Mouse (Mus musculus) G1E (cell line): ENCODE measurements around the gene Cerk. TPM values are rescaled to one million over a fixed set of nuclear protein-coding genes. Genes with fewer than 3 reads are reported as not detected.

Experiments
- ATAC-seq: 2 replicates; pipeline ENCODE4 v1.8.0; 2016; ENCODE audit warnings: mild to moderate bottlenecking; ENCODE audit not compliant: insufficient number of reproducible peaks, poor library complexity, low FRiP score, severe bottlenecking; ENCODE audit errors: extremely low read depth
- DNase-seq: peaks from one replicate; pipeline ENCODE4 v3.0.0; 2012; ENCODE audit warnings: low spot score
- H3K27me3 ChIP-seq: 2 replicates; pipeline ENCODE4 v1.6.1; 2012; ENCODE audit warnings: mild to moderate bottlenecking, low read length, inconsistent platforms; ENCODE audit not compliant: insufficient read depth
- H3K36me3 ChIP-seq: replicated peaks from 2 replicates; pipeline ENCODE3; 2012; ENCODE audit warnings: mild to moderate bottlenecking, inconsistent platforms
- H3K4me1 ChIP-seq: 2 replicates; pipeline ENCODE4 v1.6.1; 2012; ENCODE audit warnings: low read depth, low read length, inconsistent platforms, mixed read lengths; ENCODE audit not compliant: insufficient read depth
- H3K4me3 ChIP-seq: 2 replicates; pipeline ENCODE4 v1.5.1; 2012; ENCODE audit warnings: low read depth, mild to moderate bottlenecking, inconsistent platforms, low read length, moderate library complexity, mixed read lengths
- H3K9me3 ChIP-seq: replicated peaks from 2 replicates; pipeline ENCODE4 v1.6.1; 2012; ENCODE audit warnings: inconsistent platforms
- CTCF ChIP-seq: IDR thresholded peaks from 2 replicates; pipeline ENCODE4 v1.5.1; 2012; ENCODE audit warnings: low read depth, low read length, inconsistent platforms, mixed read lengths
- GATA1 ChIP-seq: IDR thresholded peaks from 2 replicates; pipeline ENCODE4 v1.6.1; 2012; ENCODE audit warnings: borderline replicate concordance, low read length, inconsistent platforms, mixed read lengths
- GATA2 ChIP-seq: IDR thresholded peaks from 2 replicates; pipeline ENCODE4 v1.6.1; 2012; ENCODE audit warnings: low read depth, low read length, inconsistent platforms, borderline replicate concordance
- POLR2AphosphoS5 ChIP-seq: IDR thresholded peaks from 2 replicates; pipeline ENCODE4 v1.6.1; 2012; ENCODE audit warnings: low read depth, low read length, inconsistent platforms; ENCODE audit not compliant: insufficient replicate concordance
- TAL1 ChIP-seq: conservative IDR thresholded peaks from 2 replicates; pipeline ENCODE4 v1.6.1; 2012; ENCODE audit warnings: low read depth, low read length, inconsistent platforms, mixed read lengths
- polyA plus RNA-seq: library from polyadenylated mRNA; stranded (reverse); fragments of >175 nt; gene quantifications from 2 replicates; pipeline ENCODE4 v1.2.3, GENCODE M21; 2012
- total RNA-seq, 2 experiments: library from RNA; stranded (forward) in 1 of 2; stranded (reverse) in 1 of 2; fragments of 200-1000 nt in 1 of 2; fragments of >200 nt in 1 of 2; fragmentation: Nextera tagmentation in 1 of 2; gene quantifications; 2 replicates each; pipeline ENCODE4 v1.2.3; 2014 to 2017

Gene Cerk
- total and polyA plus RNA-seq, 3 experiments: 0.01 to 0.22 TPM; not detected in 1

DNA sequence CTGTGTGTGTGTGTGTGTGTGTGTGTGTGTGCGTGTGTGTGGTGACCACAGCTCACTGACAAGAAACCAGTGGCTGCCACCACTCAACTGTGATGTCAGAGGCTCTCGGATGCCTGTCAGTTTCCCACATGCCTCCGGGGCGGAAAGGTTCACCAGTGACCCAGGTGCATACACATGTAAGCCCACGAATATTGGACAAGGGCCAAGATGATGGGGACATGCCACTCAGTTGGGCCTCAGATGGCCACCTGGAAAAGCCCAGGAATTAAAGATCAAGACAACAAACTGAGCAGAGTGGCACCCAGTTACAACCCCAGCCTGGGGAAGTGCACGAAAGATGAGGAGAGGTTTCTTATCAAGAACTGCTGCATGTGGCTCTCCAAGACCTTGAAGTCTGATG is 13.4 kb downstream of the Cerk start:
- Histone ChIP-seq H3K9me3 (no peaks in the 10 kb centered on the region), H3K36me3 (no peaks in the 10 kb centered on the region), H3K4me3 (no peak overlapping the region), H3K27me3 (peaks cover 19% of the 10 kb centered on the region), H3K4me1 (peaks cover 3% of the 10 kb centered on the region; the same call in 1 of the 2 replicates)
- DNase-seq (no peak), ATAC-seq (no peak)
- no peak for TF ChIP-seq GATA1

DNA sequence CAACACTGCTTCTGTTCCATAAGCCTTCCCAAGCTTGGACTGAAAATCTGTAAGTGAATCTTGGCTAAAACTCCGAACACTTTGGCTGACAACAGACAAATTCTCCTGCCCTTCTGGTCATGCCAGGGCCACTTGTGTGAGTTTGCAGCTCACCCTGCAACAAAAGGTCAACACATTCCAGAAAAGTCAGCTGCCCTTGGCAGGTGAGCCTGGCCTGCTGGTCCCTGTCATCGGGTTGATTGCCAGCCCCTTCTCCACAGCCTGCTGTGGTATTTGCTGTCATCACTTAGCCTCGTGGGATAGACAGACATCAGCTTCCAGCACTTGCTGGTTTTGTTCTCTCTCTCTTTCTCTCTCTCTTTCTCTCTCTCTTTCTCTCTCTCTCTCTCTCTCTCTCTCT is 13.8 kb downstream of the Cerk start:
- no peaks in the 10 kb centered on the region for H3K36me3 ChIP-seq
- H3K9me3 ChIP-seq: no peaks in the 10 kb centered on the region
- H3K4me1 ChIP-seq: peaks cover 3% of the 10 kb centered on the region; the same call in 1 of the 2 replicates
- TF ChIP-seq POLR2AphosphoS5 (no peak), GATA1 (no peak), CTCF (no peak), GATA2 (no peak), TAL1 (no peak)
- no peak for ATAC-seq
- DNase-seq: no peak
- H3K4me3 ChIP-seq: no peak overlapping the region
- H3K27me3 ChIP-seq: peaks cover 21% of the 10 kb centered on the region

DNA sequence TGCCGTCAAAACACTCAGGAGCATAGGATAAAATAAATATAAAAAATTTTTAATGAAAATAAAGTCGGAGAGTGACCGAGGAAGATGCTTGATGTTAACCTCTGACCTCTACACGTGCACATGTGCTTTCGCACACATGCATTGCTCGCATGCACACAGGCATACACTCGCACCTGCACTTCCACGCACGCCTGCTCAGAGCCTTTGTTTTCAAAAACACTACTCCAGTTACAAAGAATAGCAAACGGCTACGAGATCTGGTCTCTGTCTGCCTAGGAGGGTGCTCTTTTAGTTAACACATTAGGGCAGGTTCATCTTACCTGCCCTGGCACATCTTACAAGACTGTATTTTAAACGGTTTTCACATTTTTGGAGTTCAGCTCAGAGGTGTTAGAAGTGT is 14.6 kb downstream of the Cerk start:
- peaks cover 3% of the 10 kb centered on the region; the same call in 1 of the 2 replicates for H3K4me1 ChIP-seq
- H3K4me3 ChIP-seq: no peak overlapping the region
- ATAC-seq (no peak), DNase-seq (no peak)
- no peak for TF ChIP-seq GATA1
- no peak for TF ChIP-seq GATA2
- TF ChIP-seq TAL1: no peak
- no peak for TF ChIP-seq POLR2AphosphoS5
- TF ChIP-seq CTCF: no peak
- H3K36me3 ChIP-seq: no peaks in the 10 kb centered on the region
- H3K9me3 ChIP-seq: no peaks in the 10 kb centered on the region
- H3K27me3 ChIP-seq: peaks cover 20% of the 10 kb centered on the region; the same call in 1 of the 2 replicates

DNA sequence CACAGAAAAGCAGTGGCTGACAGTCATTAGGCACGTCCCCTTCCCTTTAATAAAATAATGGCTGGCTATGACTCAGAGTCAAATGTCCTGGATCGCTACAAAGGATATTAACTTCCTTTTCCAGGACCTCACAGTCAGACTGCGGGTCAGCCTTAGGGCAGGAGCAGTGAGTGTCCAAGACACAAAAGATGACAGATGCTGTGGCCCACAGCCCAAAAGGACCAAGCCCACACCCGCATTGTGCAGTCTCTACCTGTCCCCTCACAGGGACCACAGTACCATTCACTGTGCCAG is 16.2 kb downstream of the Cerk start:
- ATAC-seq (no peak), DNase-seq (no peak)
- Histone ChIP-seq H3K9me3 (no peaks in the 10 kb centered on the region), H3K27me3 (peaks cover 24% of the 10 kb centered on the region; the same call in 1 of the 2 replicates), H3K36me3 (no peaks in the 10 kb centered on the region), H3K4me3 (no peak overlapping the region), H3K4me1 (peaks cover 3% of the 10 kb centered on the region; the same call in 1 of the 2 replicates)
- TF ChIP-seq CTCF: no peak
- TF ChIP-seq GATA2: no peak
- no peak for TF ChIP-seq TAL1
- no peak for TF ChIP-seq POLR2AphosphoS5
- TF ChIP-seq GATA1: no peak

DNA sequence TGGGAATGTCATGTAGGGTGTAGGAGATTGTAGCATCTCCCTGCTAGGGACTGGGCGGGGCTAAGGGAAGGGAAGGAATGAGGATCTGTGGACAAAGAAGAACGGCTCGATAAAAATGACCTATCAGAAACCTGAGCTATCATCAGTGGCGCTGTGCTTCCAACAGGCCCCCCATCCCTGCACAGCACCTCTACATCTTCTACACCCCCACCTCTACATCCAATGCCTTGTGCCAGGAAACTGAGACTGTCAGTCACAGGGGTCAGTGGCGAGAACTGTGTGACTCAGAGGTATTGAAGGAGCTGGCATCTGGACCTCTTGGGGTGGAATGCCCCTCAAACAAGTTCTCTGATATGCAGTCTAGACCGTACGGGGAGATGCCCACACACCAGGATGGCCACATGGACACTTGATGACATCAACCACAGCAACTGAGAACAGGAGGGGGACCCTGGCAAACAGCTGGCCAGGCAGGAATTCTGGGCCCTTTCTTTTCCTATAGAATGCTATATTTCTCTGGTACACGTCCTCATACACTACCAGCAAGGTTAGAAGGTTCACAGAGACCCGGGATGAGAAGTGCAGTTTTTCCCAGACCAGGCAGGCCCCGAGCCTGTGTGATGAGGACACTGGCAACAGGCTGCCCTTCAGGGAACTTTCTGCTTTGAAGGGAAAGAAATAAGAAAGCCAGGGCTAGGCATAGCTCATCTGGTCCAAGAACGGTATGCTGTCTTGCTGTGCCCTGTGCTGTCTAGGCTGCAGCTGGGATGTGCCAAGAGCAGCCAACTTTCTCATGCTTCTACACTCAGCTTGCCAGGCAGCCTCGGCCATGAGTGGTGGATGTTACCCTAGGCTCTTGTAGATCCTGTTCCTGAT is 16.8 kb downstream of the Cerk start:
- Histone ChIP-seq H3K4me1 (peaks cover 3% of the 10 kb centered on the region; the same call in 1 of the 2 replicates), H3K9me3 (no peaks in the 10 kb centered on the region), H3K27me3 (peaks cover 25% of the 10 kb centered on the region; the same call in 1 of the 2 replicates), H3K4me3 (no peak overlapping the region), H3K36me3 (no peaks in the 10 kb centered on the region)
- ATAC-seq: no peak
- no peak for DNase-seq
- TF ChIP-seq POLR2AphosphoS5 (no peak), GATA1 (no peak), CTCF (no peak)

DNA sequence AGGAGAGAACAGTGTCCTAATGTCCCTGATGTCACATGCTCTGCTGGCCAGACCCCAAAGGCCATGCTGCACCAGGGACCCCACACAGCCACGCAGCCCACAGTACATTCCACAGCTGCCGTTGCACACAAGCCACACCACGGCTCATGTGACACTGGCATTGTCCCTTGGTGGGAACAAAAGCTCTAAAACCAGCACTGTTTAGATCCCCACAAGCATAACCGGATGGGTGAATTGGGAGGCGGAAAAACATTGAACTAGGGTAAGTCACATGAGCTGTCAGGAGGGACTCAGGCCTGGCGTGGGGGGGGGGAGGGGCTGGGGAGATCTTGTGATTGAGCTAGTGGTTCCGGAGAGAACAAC is 17.5 kb downstream of the Cerk start:
- TF ChIP-seq POLR2AphosphoS5: no peak
- TF ChIP-seq GATA2: no peak
- no peak for TF ChIP-seq GATA1
- no peak for TF ChIP-seq CTCF
- TF ChIP-seq TAL1: no peak

More for the DNA sequence above, 17.5 kb downstream of the Cerk start:
- Histone ChIP-seq H3K4me1 (peaks cover 3% of the 10 kb centered on the region; the same call in 1 of the 2 replicates), H3K4me3 (no peak overlapping the region), H3K27me3 (peaks cover 25% of the 10 kb centered on the region; the same call in 1 of the 2 replicates), H3K9me3 (no peaks in the 10 kb centered on the region), H3K36me3 (no peaks in the 10 kb centered on the region)
- no peak for DNase-seq
- no peak for ATAC-seq
